Mouse (Mus musculus) spleen, adult 2 months (tissue): Measurements from ENCODE around the gene Cacna1s.

Source experiments
- CTCF ChIP-seq: fragments of 200-500 bp; IDR thresholded peaks from 2 replicates; pipeline ENCODE4 v1.5.1; 2011; ENCODE audit warnings: mild to moderate bottlenecking, inconsistent platforms; ENCODE audit not compliant: insufficient read depth, insufficient read length, insufficient replicate concordance; ENCODE audit errors: extremely low read depth
- POLR2A ChIP-seq: fragments of 200-500 bp; IDR thresholded peaks from 2 replicates; pipeline ENCODE4 v1.6.1; 2011; ENCODE audit warnings: low read depth, low read length, inconsistent platforms

DNA sequence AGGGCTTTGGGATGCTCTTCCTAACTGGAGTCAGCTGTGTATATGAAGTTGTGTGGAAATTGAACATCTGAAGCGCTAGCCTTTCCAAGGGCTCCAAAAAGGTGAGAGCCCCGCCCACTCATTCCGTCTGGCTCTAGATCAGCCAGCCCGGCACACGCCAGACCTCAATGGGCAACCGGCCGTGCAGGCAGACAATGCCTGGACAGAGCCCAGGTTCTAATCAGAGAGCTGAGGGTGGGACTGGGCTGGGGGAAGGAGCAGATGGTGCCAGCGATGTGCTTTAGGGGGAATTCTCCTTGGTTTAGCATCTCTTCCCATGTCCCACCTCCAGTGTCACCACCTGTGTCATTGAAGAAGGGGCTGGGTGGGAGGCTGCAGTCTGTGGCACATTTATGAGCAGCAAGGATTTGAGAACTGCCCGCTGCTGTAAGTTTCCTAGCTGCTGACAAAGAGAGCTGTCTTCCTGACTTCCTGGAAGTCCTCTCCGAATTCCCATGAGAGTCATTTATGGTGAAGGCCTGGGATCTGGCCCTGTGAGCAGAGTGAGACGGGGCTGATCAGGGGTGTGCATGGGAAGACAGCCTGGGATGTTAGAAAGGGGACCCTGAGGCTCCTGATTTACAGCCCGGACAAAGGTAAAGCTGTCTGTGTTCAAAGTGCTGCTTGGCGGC lies 81.2 kb downstream of the Cacna1s start:
- TF ChIP-seq POLR2A: no peak
- no peak for TF ChIP-seq CTCF
